Mouse (Mus musculus) liver, postnatal 0 days (tissue): ENCODE data around the gene Tbc1d1.

Experiments
- CTCF ChIP-seq: sonication (generic); IDR thresholded peaks from 2 replicates; pipeline ENCODE4 v1.5.1; 2016; ENCODE audit warnings: antibody characterized with exemption, low read depth
- EP300 ChIP-seq: IDR thresholded peaks from 2 replicates; pipeline ENCODE4 v1.6.1; 2016; ENCODE audit warnings: antibody characterized with exemption, low read depth, mild to moderate bottlenecking

DNA sequence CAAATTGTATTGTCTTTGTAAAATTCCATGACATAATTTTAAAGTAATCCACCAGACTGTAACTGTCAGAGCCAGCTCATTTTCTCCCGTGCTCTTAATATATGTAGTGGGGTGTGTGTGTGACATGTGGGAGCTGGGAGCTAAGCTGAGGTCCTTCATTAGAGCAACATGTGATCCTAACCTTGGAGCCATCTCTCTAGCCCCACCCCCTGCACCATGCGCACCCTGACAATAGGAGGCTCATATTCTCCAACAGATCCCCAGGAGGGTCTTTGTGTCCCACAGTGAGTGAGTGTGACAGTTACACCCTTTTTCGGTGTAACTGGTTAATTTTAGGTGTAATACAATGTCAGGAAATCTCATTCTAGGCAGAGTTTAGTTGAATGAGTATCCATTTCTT is 16.8 kb downstream of the Tbc1d1 start:
- TF ChIP-seq CTCF (no peak), EP300 (no peak)
